Mouse (Mus musculus) embryonic facial prominence, embryonic 12.5 days (tissue): Measurements from ENCODE around the gene Necab2. TPM values are rescaled to one million over a fixed set of nuclear protein-coding genes. Genes with fewer than 3 reads are reported as not detected.
A peak's percentile ranks its signal among the peaks of the same experiment; 100 is the strongest.

Experiments used
- ATAC-seq: fragments of 200-750 bp; cut with Nextera tagmentation; 2 replicates; pipeline ENCODE4 v1.8.0; 2017; ENCODE audit not compliant: insufficient number of reproducible peaks, insufficient read depth, low FRiP score, low TSS enrichment
- H3K27ac ChIP-seq: fragments of 300-500 bp; sonication (generic); 2 replicates; pipeline ENCODE4 v1.5.1; 2016; ENCODE audit warnings: mild to moderate bottlenecking
- H3K27me3 ChIP-seq: fragments of 300-500 bp; sonication (generic); 2 replicates; pipeline ENCODE4 v1.6.1; 2016; ENCODE audit warnings: mild to moderate bottlenecking, moderate library complexity
- H3K36me3 ChIP-seq: fragments of 300-500 bp; sonication (generic); 2 replicates; pipeline ENCODE4 v1.6.1; 2016; ENCODE audit warnings: mild to moderate bottlenecking
- H3K4me1 ChIP-seq: fragments of 300-500 bp; sonication (generic); 2 replicates; pipeline ENCODE4 v1.6.1; 2016
- H3K4me2 ChIP-seq: fragments of 300-500 bp; sonication (generic); replicated peaks from 2 replicates; pipeline ENCODE4 v1.6.1; 2016; ENCODE audit warnings: mild to moderate bottlenecking, moderate library complexity
- H3K4me3 ChIP-seq: fragments of 300-500 bp; sonication (generic); 2 replicates; pipeline ENCODE4 v1.5.1; 2016; ENCODE audit warnings: mild to moderate bottlenecking
- H3K9ac ChIP-seq: fragments of 300-500 bp; sonication (generic); 2 replicates; pipeline ENCODE4 v1.6.1; 2016; ENCODE audit warnings: mild to moderate bottlenecking, moderate library complexity
- H3K9me3 ChIP-seq: fragments of 300-500 bp; sonication (generic); 2 replicates; pipeline ENCODE4 v1.6.1; 2016; ENCODE audit warnings: mild to moderate bottlenecking, moderate library complexity
- WGBS: fragments of 180-500 bp; shearing (Covaris S2); methylation state at CpG from one replicate; pipeline ENCODE4 v1.1.7; 2016; 5-methylcytosine and 5-hydroxymethylcytosine counted together
- polyA plus RNA-seq: library from polyadenylated mRNA; unstranded; fragments of >200 nt; fragmentation: Nextera tagmentation; extraction: Ambion mirVana; gene quantifications from 2 replicates; pipeline ENCODE4 v1.2.1, GENCODE M21; 2016

Gene Necab2
- polyA plus RNA-seq, 1 experiment from 2014 or later: 12.5 TPM

- Histone ChIP-seq H3K4me3 (no peak overlapping the region), H3K4me1 (peaks cover 5% of the 10 kb centered on the region; the same call in 1 of the 2 replicates), H3K27ac (peak overlapping the region; percentile 13; the same call in 1 of the 2 replicates), H3K9ac (no peak overlapping the region), H3K4me2 (no peak overlapping the region), H3K36me3 (no peaks in the 10 kb centered on the region), H3K27me3 (peaks cover 3% of the 10 kb centered on the region; the same call in 1 of the 2 replicates), H3K9me3 (no peaks in the 10 kb centered on the region)
- ATAC-seq: no peak
- 59% methylated on average over 7 of the region's 7 CpGs for WGBS
These were observed 6.6 kb upstream of the Necab2 start for GRCm38 (mm10) chr8:119439893-119440249.

DNA sequence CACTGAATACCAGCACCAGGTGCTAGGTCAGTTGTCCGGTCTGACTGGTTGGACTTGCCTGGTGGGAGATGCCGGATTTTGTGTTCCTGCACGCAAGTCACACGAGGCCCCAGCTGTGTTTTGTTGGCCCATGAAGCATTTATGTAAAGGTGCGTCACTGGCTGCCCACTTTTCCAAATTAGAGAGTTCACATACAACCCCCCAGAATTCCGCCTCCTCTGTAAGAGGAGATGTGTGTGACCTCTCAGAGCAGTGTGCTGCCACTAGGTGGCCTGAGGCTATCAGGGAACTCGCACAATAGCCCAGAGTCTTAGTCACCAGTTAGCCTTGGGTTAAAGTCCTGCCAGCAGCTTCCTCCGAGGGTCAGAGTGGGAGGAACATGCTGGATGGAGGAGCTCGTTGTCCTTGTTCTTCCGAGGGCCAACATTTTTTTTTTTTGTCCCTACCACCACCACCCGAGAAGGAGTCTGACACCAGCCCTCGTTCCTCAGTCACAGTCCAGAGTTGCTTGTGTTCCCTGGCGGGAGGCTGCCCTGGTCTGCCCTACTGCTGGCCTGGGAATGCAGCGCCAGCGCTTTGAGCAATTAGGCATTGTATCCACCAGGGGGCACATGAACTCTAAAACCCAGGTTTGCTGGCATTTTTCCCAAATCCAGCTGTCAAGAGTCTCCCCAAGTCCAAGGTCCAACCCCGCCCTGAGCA lies 6.1 kb upstream of the Necab2 start:
- Histone ChIP-seq H3K36me3 (no peaks in the 10 kb centered on the region), H3K9me3 (no peaks in the 10 kb centered on the region), H3K9ac (no peak overlapping the region), H3K4me2 (peak overlapping the region; percentile 28; the same call in 1 of the 2 replicates), H3K27ac (no peak overlapping the region), H3K27me3 (peaks cover 5% of the 10 kb centered on the region; the same call in 1 of the 2 replicates), H3K4me1 (peaks cover 5% of the 10 kb centered on the region; the same call in 1 of the 2 replicates), H3K4me3 (no peak overlapping the region)
- no peak for ATAC-seq
- whole genome bisulfite sequencing: 14% methylated on average over 16 of the region's 16 CpGs

GRCm38 (mm10) chr8:119440952-119441270 lies 5.6 kb upstream of the Necab2 start:
- Histone ChIP-seq H3K27ac (no peak overlapping the region), H3K9me3 (no peaks in the 10 kb centered on the region), H3K4me3 (no peak overlapping the region), H3K4me2 (no peak overlapping the region), H3K4me1 (peaks cover 5% of the 10 kb centered on the region; the same call in 1 of the 2 replicates), H3K36me3 (no peaks in the 10 kb centered on the region), H3K9ac (no peak overlapping the region), H3K27me3 (peaks cover 5% of the 10 kb centered on the region; the same call in 1 of the 2 replicates)
- ATAC-seq: no peak
- 43% methylated on average over 1 of the region's 1 CpGs for WGBS

DNA sequence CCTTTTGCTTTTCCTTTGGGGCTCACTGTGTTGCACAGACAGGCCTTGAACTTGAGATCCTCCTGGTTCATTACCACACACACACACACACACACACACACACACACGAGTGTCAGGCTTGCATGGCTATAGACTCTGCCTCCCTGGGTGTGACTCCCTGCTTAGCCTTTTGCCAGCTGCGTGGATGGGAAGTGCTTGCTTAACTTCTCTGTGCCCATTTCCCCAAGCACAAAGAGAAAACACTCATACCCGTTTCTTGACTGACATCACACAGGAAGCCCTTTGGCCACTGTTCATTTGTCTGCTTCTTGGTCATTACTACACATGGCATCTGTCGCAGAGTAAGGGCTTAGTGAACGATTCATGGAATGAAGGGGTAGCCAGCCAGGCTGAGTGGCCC lies 4.5 kb upstream of the Necab2 start:
- H3K4me3 ChIP-seq: no peak overlapping the region
- H3K4me1 ChIP-seq: peaks cover 9% of the 10 kb centered on the region; the same call in 1 of the 2 replicates
- H3K27me3 ChIP-seq: peaks cover 6% of the 10 kb centered on the region
- no peaks in the 10 kb centered on the region for H3K36me3 ChIP-seq
- no peak overlapping the region for H3K4me2 ChIP-seq
- H3K9ac ChIP-seq: no peak overlapping the region
- ATAC-seq: no peak
- 70% methylated on average over 5 of the region's 5 CpGs for WGBS
- H3K9me3 ChIP-seq: no peaks in the 10 kb centered on the region
- no peak overlapping the region for H3K27ac ChIP-seq

DNA sequence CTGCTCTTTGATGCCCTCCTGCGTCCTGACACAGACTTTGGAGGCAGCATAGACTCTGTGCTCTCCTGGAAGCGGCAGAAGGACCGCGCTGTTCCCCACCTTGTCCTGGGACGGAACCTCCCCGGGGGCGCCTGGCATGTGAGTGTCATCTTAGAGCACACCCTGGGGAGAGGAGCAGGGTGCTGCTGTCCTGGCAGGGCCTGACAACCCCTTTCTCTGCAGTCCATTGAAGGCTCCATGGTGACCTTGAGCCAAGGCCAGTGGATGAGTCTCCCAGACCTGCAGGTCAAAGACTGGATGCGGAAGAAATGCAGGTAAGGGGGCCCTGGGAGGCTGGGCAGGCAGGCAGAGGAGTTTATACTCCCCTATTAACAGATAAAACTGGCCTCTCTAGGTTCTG lies 3.5 kb upstream of the Necab2 start:
- no peak overlapping the region for H3K4me2 ChIP-seq
- WGBS: 92% methylated on average over 8 of the region's 8 CpGs
- no peaks in the 10 kb centered on the region for H3K9me3 ChIP-seq
- ATAC-seq: no peak
- H3K4me3 ChIP-seq: no peak overlapping the region
- no peak overlapping the region for H3K9ac ChIP-seq
- H3K4me1 ChIP-seq: peaks cover 15% of the 10 kb centered on the region; the same call in 1 of the 2 replicates
- H3K27me3 ChIP-seq: peaks cover 16% of the 10 kb centered on the region
- no peaks in the 10 kb centered on the region for H3K36me3 ChIP-seq
- no peak overlapping the region for H3K27ac ChIP-seq

DNA sequence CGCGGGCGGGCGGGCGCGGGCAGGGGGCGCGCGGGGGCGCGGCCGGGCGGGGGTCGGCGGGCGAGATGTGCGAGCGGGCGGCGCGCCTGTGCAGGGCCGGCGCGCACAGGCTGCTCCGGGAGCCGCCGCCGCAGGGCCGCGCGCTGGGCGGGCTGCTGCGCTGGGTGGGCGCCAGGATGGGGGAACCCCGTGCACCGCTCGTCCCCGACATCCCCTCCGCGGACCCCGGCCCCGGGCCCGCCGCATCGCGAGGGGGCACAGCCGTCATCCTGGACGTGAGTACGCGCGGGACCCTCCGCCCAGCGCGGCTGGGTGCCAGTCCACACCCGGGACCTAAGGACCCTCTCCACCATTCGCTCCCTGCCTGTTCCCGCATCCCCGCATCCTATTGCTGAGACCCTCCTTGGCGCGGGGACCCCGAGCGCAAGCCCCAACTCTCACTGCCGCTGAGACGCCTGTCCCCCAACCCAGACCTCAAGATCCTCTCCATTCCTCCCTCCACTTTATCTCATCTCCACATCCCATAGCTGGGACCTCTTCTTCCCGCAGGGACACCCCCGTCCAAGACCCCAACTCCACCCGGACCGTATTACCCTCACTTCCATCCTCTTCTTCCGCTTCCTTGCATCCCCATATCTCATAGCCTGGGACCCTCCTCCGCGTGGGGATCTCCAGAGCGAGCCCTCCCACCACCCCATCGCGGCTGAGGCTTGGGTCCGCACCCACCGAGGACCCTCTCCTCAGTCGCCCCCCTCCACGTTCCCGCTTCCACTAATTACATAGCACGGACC lies 666 bp downstream of the Necab2 start:
- WGBS: under 1% methylated on average over 39 of the region's 80 CpGs
- Histone ChIP-seq H3K27ac (no peak overlapping the region), H3K4me2 (peak overlapping the region; percentile 72), H3K9ac (peak overlapping the region; percentile 55), H3K9me3 (no peaks in the 10 kb centered on the region), H3K4me3 (peak overlapping the region; percentile 54), H3K27me3 (peaks cover 37% of the 10 kb centered on the region), H3K36me3 (no peaks in the 10 kb centered on the region), H3K4me1 (peaks cover 11% of the 10 kb centered on the region; the same call in 1 of the 2 replicates)
- no peak for ATAC-seq

DNA sequence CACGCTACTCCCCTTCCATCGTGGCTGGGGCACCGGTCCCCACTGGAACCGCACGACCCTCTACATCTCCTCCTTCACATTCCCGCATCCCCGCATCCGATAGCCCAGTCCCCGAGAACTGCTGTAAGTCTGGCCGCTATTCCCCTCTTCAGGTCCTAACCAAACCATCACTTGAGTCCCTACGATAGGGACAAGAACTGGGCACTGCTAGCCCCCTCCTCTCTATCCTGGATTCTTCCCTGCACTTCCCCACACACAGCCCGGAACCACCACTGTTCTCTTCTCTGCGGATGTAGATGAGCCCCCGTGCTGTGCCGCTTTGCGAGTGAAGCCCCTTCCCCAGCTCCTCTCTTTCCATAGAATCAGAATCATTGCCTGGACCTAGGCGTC lies 1.3 kb downstream of the Necab2 start:
- Histone ChIP-seq H3K9me3 (no peaks in the 10 kb centered on the region), H3K4me1 (peaks cover 11% of the 10 kb centered on the region; the same call in 1 of the 2 replicates), H3K36me3 (no peaks in the 10 kb centered on the region), H3K9ac (peak overlapping the region; percentile 55), H3K4me3 (peak overlapping the region; percentile 54), H3K27ac (no peak overlapping the region), H3K27me3 (peaks cover 35% of the 10 kb centered on the region), H3K4me2 (peak overlapping the region; percentile 72)
- 2% methylated on average over 17 of the region's 17 CpGs for WGBS
- ATAC-seq: no peak

- H3K27me3 ChIP-seq: peaks cover 35% of the 10 kb centered on the region
- H3K9me3 ChIP-seq: no peaks in the 10 kb centered on the region
These were observed 3.1 kb downstream of the Necab2 start for GRCm38 (mm10) chr8:119449627-119450026.

DNA sequence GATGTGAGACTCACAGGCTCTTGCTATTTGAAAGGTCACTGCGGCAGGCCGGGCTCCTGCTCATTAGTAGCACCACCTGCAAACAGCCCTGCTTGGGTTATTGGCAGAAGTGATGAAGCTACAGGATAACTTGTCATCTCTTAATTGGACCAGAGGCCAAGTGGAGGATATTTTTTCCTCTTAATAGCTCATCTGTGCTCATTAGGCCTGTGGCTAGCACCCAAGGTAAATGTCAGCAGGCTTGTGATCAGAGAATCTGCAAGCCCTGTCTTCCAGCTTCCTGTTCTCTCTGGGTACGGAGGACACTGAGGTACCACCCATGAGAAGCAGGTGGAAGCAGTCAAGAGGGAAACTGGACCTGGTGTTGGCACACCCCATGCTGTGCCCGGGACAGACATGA lies 4.6 kb downstream of the Necab2 start:
- no peak overlapping the region for H3K4me3 ChIP-seq
- H3K4me2 ChIP-seq: no peak overlapping the region
- no peaks in the 10 kb centered on the region for H3K36me3 ChIP-seq
- no peak overlapping the region for H3K9ac ChIP-seq
- WGBS: 84% methylated on average over 4 of the region's 4 CpGs
- peaks cover 32% of the 10 kb centered on the region for H3K27me3 ChIP-seq
- no peaks in the 10 kb centered on the region for H3K9me3 ChIP-seq
- no peak overlapping the region for H3K27ac ChIP-seq
- ATAC-seq: no peak
- H3K4me1 ChIP-seq: peaks cover 9% of the 10 kb centered on the region; the same call in 1 of the 2 replicates

More at GRCm38 (mm10) chr8:119449627-119450026, 3.1 kb downstream of the Necab2 start:
- Histone ChIP-seq H3K27ac (no peak overlapping the region), H3K9ac (no peak overlapping the region), H3K4me1 (peaks cover 11% of the 10 kb centered on the region; the same call in 1 of the 2 replicates), H3K36me3 (no peaks in the 10 kb centered on the region), H3K4me3 (no peak overlapping the region), H3K4me2 (no peak overlapping the region)
- ATAC-seq: no peak
- WGBS: 74% methylated on average over 12 of the region's 12 CpGs

GRCm38 (mm10) chr8:119452919-119453318 lies 6.4 kb downstream of the Necab2 start:
- no peaks in the 10 kb centered on the region for H3K36me3 ChIP-seq
- peaks cover 23% of the 10 kb centered on the region for H3K27me3 ChIP-seq
- no peak overlapping the region for H3K27ac ChIP-seq
- H3K9me3 ChIP-seq: no peaks in the 10 kb centered on the region
- H3K4me3 ChIP-seq: no peak overlapping the region
- H3K4me1 ChIP-seq: 0 out of 2 replicates have a peak, but pooled peaks cover under 1% of the 10 kb centered on the region
- no peak overlapping the region for H3K4me2 ChIP-seq
- 82% methylated on average over 5 of the region's 5 CpGs for WGBS
- ATAC-seq: no peak
- no peak overlapping the region for H3K9ac ChIP-seq

DNA sequence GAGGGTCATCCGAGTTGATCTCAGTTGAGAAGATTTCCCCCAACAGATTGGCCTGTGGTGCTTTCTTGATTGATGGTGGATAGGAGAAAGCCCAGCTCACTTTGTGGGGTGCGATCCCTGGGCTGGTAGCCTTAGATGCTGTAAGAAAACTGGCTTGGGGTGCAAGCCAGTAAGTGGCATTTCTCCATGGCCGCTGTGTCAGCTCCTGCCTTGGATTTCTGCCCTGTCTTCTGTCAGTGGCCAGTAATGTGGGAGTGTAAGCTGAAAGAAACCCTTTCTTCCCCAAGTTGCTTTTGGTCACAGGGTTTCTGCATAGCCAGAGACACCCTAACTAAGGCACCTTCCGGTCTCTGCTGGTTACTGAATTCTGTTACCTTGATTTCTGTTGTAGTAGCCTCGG lies 9.5 kb downstream of the Necab2 start:
- H3K9ac ChIP-seq: no peak overlapping the region
- no peak for ATAC-seq
- WGBS: 87% methylated on average over 5 of the region's 5 CpGs
- 0 out of 2 replicates have a peak, but pooled peaks cover 1% of the 10 kb centered on the region for H3K27me3 ChIP-seq
- no peak overlapping the region for H3K4me2 ChIP-seq
- H3K4me1 ChIP-seq: no peaks in the 10 kb centered on the region
- H3K27ac ChIP-seq: no peak overlapping the region
- no peaks in the 10 kb centered on the region for H3K36me3 ChIP-seq
- H3K9me3 ChIP-seq: no peaks in the 10 kb centered on the region
- H3K4me3 ChIP-seq: no peak overlapping the region

DNA sequence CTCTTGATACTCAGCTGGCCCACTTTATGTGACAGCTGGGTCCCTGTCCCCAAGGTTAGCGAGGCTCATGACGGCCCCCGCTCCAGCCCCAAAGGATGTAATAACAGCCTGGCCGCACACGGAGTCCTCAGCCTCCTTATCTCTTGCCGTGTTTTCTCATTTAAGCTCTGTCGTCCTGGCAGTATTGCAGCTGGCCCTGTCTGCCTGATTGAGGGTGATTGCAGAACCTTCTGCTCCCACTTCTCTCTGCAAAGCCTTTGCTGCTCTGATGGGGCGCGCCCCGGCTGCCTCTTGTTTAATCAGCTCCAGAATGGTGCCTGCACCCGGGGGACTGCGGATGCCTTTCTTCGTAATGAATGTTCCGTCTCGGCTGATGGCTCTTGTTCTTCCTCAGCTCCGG lies 13.2 kb downstream of the Necab2 start:
- Histone ChIP-seq H3K27me3 (peaks cover 14% of the 10 kb centered on the region), H3K4me1 (0 out of 2 replicates have a peak, but pooled peaks cover under 1% of the 10 kb centered on the region), H3K9me3 (no peaks in the 10 kb centered on the region), H3K4me2 (no peak overlapping the region), H3K27ac (0 out of 2 replicates have a peak overlapping the region, but pooled peaks have one; percentile 6), H3K4me3 (no peak overlapping the region), H3K9ac (no peak overlapping the region), H3K36me3 (no peaks in the 10 kb centered on the region)
- WGBS: 56% methylated on average over 16 of the region's 16 CpGs
- no peak for ATAC-seq
